Mouse (Mus musculus) layer of hippocampus, adult 8-10 months (tissue): ENCODE measurements at regions not wholly inside any gene's neighbourhood (a gene's known extent, or its start where the extent isn't known, plus 50 kb on each side); places are given as distances from the start of the nearest gene placed in this dataset.

ENCODE experiments used
- DNase-seq, 2 experiments: peaks; one replicate each; pipeline ENCODE4 v3.0.0; 2022; ENCODE audit warnings: low spot score in 2 of 2

GRCm38 (mm10) chr1:51535414-51535813 lies 57.2 kb upstream of the Nabp1 start:
- DNase-seq: no peak

GRCm38 (mm10) chr1:51531360-51531759 lies 53.1 kb upstream of the Nabp1 start:
- no peak for DNase-seq

GRCm38 (mm10) chr1:51530191-51530926 lies 52.1 kb upstream of the Nabp1 start:
- no peak for DNase-seq

- DNase-seq: no peak
Observed at GRCm38 (mm10) chr1:51529653-51530052, 51.4 kb upstream of the Nabp1 start.

GRCm38 (mm10) chr1:51528671-51529070 lies 50.4 kb upstream of the Nabp1 start:
- no peak for DNase-seq
